Mouse (Mus musculus) T-helper 2 cell (primary cell): ENCODE measurements around the gene Srm.

Experiments used
- in situ Hi-C: fragments of 300-600 bp; cut with MboI, MseI; formaldehyde crosslinking; loops from one replicate; pipeline ENCODE4 v1.15.1; 2025; ENCODE audit warnings: high pct_unique_total_duplicates

Srm gene

GRCm38 (mm10) chr4:148601871-148602270 lies 10.6 kb downstream of the Srm start:
- in situ Hi-C loops, result loop anchor here (5.0 to 25.0 kb wide), 2 partner anchors 45 to 440 kb away; partner anchors contain the start of genes Exosc10, Fbxo2, Fbxo44 and Fbxo6

GRCm38 (mm10) chr4:148602357-148603120 lies 11.2 kb downstream of the Srm start, which contains the start of gene Masp2:
Gene Masp2 (plus strand): TSS chr4:148602554.
- in situ Hi-C loops, result loop anchor here (5.0 to 25.0 kb wide), 2 partner anchors 45 to 440 kb away; partner anchors contain the start of genes Exosc10, Fbxo2, Fbxo44 and Fbxo6

GRCm38 (mm10) chr4:148603376-148604139 lies 12.3 kb downstream of the Srm start:
- in situ Hi-C loops, result loop anchor here (5.0 to 25.0 kb wide), 2 partner anchors 46 to 441 kb away; partner anchors contain the start of genes Exosc10, Fbxo2, Fbxo44 and Fbxo6

GRCm38 (mm10) chr4:148604141-148604540 lies 12.8 kb downstream of the Srm start:
- in situ Hi-C loops, result loop anchor here (5.0 to 25.0 kb wide), 2 partner anchors 47 to 442 kb away; partner anchors contain the start of genes Exosc10, Fbxo2, Fbxo44 and Fbxo6

GRCm38 (mm10) chr4:148604541-148605165 lies 13.3 kb downstream of the Srm start:
- in situ Hi-C loops, result loop anchor here (5.0 to 25.0 kb wide), 2 partner anchors 47 to 442 kb away; partner anchors contain the start of genes Exosc10, Fbxo2, Fbxo44 and Fbxo6

- in situ Hi-C loops, result loop anchor here (25.0 kb wide), 1 partner anchor 445 kb away; the partner anchor contains the start of genes Fbxo2, Fbxo44 and Fbxo6
Observed at GRCm38 (mm10) chr4:148607758-148608157, 16.5 kb downstream of the Srm start.

GRCm38 (mm10) chr4:148609805-148610204 lies 18.5 kb downstream of the Srm start:
- in situ Hi-C loops, result loop anchor here (25.0 kb wide), 1 partner anchor 448 kb away; the partner anchor contains the start of genes Fbxo2, Fbxo44 and Fbxo6

GRCm38 (mm10) chr4:148610631-148611364 lies 19.5 kb downstream of the Srm start:
- in situ Hi-C loops, result loop anchor here (25.0 kb wide), 1 partner anchor 448 kb away; the partner anchor contains the start of genes Fbxo2, Fbxo44 and Fbxo6

- in situ Hi-C loops, result loop anchor here (25.0 kb wide), 1 partner anchor 450 kb away; the partner anchor contains the start of genes Fbxo2, Fbxo44 and Fbxo6
Observed at GRCm38 (mm10) chr4:148612557-148612956, 21.3 kb downstream of the Srm start.

GRCm38 (mm10) chr4:148613738-148614137 lies 22.4 kb downstream of the Srm start:
- in situ Hi-C loops, result loop anchor here (25.0 kb wide), 1 partner anchor 451 kb away; the partner anchor contains the start of genes Fbxo2, Fbxo44 and Fbxo6

- in situ Hi-C loops, result loop anchor here (25.0 kb wide), 1 partner anchor 458 kb away; the partner anchor contains the start of genes Fbxo2, Fbxo44 and Fbxo6
Observed at GRCm38 (mm10) chr4:148619805-148620204, 28.5 kb downstream of the Srm start.

- in situ Hi-C loops, result loop anchor here (25.0 kb wide), 1 partner anchor 458 kb away; the partner anchor contains the start of genes Fbxo2, Fbxo44 and Fbxo6
Observed at GRCm38 (mm10) chr4:148620718-148621117, 29.4 kb downstream of the Srm start.

- in situ Hi-C loops, result loop anchor here (25.0 kb wide), 1 partner anchor 460 kb away; the partner anchor contains the start of genes Fbxo2, Fbxo44 and Fbxo6
Observed at GRCm38 (mm10) chr4:148622485-148622884, 31.2 kb downstream of the Srm start.

- in situ Hi-C loops, result loop anchor here (25.0 kb wide), 1 partner anchor 461 kb away; the partner anchor contains the start of genes Fbxo2, Fbxo44 and Fbxo6
Observed at GRCm38 (mm10) chr4:148623609-148624008, 32.3 kb downstream of the Srm start.

GRCm38 (mm10) chr4:148625010-148625409 lies 33.7 kb downstream of the Srm start:
- in situ Hi-C loops, result no loop called here

- in situ Hi-C loops, result no loop called here
Observed at GRCm38 (mm10) chr4:148625756-148626622, 34.7 kb downstream of the Srm start.

- in situ Hi-C loops, result no loop called here
Observed at GRCm38 (mm10) chr4:148626623-148627185, 35.4 kb downstream of the Srm start, which contains the start of gene Tardbp. Gene Tardbp (minus strand): TSS chr4:148627019.

GRCm38 (mm10) chr4:148627246-148627645 lies 35.9 kb downstream of the Srm start:
- in situ Hi-C loops, result no loop called here
